Mouse (Mus musculus): ENCODE measurements around the gene Kcnip4.

Gene Kcnip4

DNA sequence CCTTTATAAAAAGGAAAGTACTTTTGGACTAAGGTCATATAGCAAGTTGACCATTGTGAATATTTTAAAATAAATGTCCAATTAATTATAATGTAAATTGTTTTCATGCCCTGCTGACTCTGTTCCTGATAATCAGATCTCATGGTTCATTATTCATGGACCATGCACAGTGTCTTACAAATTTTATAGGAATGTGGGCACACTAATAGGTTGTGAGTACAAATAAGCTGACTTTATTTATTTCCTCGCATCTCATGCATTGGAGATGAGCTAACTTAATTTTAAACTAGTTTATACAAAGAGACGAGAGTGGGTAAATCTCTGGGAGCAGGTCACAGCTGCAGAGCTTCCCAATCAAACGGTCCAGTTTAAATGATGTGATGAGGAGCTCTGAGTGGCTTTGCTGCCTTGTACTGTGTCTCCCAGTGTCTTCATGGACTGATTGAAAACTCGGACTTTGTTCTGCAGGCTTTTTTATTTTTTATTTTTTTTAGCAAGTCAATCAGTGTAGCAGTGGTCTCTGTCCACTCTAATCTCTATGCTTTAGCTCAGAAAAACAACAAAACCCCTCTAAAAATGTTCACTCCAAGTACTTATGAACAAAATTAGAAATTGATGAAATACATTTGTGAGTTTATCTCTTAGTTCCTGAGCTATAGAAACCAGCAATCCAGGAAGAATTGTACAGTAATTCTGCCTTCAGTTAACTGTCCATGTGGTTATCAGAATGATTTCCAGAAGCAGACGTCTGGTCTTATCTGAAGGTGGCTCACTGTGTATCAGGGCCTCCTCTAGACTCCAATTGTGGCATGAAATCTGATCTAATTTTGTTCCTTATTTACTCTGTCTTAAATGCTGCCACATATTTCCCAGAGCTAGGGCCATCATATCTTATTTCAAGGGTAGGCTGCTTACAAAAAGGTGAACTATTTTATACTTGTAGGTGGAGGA lies 979.6 kb downstream of the Kcnip4 start:
- no peak for DNase-seq

DNA sequence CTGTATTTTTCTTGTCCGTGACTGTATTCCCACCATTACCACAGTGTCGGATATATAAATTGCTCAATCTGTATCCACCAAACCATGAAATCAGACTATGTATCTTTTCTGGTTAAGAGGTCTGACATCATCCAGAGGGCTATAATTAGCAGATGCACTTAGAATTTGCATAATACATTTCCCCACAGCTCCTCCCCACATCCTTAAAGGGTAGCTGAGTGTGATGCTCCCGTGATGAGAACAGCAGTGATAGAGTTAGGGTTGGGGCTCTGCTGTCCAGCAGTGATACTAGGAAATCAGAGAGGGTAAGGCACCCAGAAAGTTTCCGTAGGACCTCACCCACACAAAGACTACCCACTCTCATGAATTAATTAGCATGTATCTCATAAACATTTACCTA lies 1006.7 kb downstream of the Kcnip4 start:
- DNase-seq = no peak

DNA sequence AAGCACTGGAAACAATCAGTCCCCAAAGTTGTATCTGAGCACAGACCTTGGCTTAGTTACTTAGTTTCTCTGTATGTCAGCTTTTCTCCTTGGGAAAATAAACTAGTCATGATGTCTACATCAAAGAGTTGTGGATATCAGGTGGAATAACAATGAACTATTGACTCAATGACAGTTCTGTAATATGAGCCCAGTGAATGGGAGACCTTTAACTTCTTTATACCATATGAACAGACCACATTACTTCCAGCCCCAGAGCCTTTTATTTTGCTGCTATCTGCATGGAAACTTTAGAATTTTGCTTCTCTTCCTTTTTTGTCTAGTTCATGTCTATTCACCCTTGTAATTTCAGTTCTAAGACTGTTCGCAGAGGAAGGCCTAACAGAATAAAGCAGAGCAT lies 1011.4 kb downstream of the Kcnip4 start:
- no peak for DNase-seq

GRCm38 (mm10) chr5:48511357-48511756 lies 1013.4 kb downstream of the Kcnip4 start:
- DNase-seq = no peak

DNA sequence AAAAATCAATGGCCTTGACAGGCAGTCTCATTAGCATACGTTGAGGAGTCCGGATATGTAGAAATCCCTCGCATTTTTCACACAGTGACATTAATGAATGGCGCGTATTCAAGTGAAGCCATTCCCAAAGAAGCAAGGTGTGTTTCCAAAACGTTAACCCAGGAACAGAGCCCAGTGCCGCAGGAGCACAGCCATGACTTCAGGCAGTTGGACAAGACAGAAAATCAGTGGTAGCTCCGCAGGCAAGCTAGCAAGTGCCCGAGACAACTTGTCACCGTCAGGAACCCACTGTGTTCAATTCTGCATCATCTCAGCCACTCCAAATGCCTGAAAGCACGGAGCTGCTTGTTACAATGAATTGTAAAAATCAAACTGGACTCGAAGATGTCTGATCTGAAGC lies 1014.5 kb downstream of the Kcnip4 start:
- no peak for DNase-seq

GRCm38 (mm10) chr5:48509194-48509930 lies 1015.3 kb downstream of the Kcnip4 start:
- DNase-seq = no peak

- DNase-seq = no peak
These were observed 1021.6 kb downstream of the Kcnip4 start for GRCm38 (mm10) chr5:48503094-48503493.

DNA sequence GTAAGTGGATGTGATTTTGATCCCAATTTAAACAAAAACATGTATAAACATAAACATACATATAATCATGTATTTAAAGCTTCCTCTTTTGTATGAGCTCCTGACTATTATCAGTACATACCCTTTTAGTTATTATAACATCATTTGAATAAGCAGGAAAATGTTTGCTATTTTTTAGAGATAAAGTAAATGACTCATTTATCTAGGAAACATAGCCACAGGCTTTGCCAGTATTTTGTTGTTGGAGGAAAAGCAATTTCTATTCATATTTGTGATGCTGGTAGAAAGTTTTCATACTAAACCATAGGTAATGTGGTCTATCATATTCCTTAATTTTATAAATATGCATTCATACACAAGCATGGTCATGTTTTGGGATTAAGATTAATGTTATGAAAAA lies 1022.3 kb downstream of the Kcnip4 start:
- DNase-seq = no peak

- no peak for DNase-seq
These were observed 1024.5 kb downstream of the Kcnip4 start for GRCm38 (mm10) chr5:48500204-48500603.

DNA sequence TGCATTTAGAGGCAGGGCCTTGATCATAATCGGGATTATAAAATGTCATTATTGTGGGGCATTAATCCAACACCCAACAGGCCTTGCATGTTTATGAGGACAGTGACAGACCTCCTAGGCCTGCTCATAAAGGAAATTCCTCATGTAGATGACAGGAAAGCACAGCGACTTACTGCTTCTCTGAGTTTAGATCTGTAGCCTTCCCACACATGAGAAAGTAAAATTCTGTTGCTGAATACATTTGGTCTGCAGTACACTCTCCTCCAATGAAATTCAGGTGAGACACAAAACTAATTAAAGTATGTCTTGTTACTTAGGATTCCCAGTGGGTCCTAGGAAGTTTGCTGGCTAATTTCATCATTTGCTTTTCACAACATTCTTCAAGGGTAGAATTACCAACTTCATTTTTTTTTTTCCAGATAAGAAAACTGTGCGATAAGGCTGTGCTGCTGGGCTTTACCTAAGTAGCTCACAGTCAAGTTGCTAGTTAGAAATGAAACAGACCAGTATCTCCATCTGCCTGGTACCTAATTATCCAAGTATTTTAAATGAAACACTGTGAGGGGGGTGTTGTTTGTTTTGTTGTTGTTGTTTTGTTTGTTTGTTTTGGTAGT lies 1033.7 kb downstream of the Kcnip4 start:
- no peak for DNase-seq

DNA sequence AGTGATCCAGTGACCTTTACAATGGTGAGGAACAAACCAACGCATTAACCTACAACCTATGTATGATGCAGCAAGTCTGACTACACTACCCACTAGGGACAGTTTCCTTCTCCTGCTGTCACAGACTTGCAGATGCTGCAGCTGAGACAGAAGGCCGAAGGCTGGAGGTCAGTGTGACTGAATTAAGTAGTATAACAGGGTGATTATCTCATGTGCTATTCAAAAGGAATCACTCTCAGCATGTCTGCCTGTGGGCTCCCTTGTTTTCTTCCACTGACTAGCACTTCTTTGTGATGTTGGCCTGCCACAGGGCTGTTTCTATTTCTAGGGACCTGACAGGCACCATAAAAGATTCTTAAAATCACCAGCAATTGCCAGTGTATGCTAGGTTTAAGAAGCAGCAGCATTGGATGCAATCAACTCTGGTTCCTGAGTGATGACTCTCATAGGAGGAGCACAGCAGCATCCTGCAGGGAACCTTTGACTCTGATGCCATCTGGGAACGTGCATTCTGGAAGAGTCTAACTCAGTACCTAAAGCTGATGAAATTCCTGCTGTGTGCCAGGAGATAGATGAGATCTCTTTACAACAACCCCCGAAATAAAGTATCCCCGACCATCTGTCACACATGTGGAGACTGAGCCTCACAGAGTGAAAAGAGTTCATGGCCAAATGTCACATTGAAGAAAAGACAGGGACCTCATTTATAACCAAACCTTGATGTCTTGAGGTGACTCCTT lies 1035.0 kb downstream of the Kcnip4 start:
- no peak for DNase-seq

- DNase-seq = no peak
These were observed 1041.6 kb downstream of the Kcnip4 start for GRCm38 (mm10) chr5:48483112-48483511.

- no peak for DNase-seq
These were observed 1064.5 kb downstream of the Kcnip4 start for GRCm38 (mm10) chr5:48460221-48460620.

DNA sequence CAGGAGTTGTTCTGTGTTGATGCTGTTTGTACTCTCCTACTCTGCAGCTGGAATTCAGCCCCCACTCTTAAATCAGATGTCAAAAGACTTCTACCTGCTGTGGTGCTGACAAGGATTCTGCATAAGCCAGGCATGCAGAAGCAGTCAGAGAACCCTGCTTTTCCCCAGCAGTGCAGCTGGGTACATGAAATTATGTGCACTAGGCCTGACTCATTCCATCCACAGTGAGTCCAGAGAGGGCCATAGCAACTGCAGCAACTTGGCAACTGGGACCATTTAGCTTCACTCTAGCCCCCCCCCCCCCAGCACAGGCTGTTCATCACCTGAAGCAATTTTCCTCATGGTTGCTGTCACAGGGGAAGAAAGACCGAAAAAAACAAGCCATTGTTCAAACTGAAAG lies 1075.8 kb downstream of the Kcnip4 start:
- DNase-seq = no peak

DNA sequence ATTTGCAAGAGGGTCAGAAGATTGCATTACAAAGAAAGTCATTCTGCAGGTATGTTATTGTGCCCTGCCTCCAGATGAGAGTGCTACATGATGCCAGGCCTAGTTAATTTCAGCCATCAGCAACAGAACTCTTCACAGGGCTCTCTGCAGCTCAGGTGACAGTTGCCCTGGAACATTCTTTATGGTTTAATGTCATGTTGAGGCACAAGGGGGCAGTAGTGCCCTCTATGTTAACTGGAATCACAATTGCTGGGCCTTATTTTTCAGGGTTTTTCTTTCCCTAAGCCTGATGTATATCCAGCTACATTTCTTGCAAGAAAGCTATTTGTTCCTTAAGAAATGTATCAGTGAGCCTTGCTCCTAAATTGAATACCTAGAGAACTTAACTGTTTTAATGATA lies 1094.2 kb downstream of the Kcnip4 start:
- DNase-seq = no peak

DNA sequence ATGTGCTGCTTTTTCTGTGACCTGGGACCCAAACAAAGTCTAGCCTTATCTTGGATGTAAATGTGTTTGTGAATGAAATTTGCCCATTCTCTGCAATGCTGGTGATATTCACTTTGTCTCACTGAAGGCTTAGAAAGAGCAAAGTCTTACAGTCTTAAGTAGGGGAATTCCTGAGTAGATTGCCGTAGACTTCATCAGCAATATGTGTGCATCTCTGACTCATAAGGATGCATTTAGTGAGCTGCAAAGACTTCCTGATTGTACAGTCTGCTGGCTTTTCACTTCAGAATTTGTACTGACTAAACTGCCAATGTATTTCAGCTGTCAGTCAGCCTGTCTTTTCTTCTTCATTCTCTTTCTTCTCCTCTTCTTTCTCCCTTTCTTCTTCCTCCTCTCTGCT lies 1102.8 kb downstream of the Kcnip4 start:
- DNase-seq = no peak

DNA sequence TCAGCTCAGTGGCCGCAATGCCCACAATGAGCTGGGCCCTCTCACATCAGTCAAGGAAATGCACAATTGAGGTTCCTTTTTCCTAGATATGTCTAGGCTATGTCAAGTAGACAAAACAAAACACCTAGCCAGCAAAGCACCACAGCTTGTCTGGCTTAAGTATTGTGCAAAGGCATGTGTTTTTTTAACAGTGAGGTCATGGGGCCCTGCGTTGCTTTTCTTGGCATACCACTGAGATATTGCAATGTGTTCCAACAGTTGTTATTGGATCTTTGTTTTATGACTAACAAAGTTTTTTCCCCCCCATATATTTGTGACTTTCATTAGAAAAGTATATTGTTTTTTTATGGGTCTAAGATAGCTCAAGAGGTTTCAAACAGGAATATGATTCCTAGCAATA lies 1105.0 kb downstream of the Kcnip4 start:
- no peak for DNase-seq

GRCm38 (mm10) chr5:48412261-48412660 lies 1112.4 kb downstream of the Kcnip4 start:
- no peak for DNase-seq

DNA sequence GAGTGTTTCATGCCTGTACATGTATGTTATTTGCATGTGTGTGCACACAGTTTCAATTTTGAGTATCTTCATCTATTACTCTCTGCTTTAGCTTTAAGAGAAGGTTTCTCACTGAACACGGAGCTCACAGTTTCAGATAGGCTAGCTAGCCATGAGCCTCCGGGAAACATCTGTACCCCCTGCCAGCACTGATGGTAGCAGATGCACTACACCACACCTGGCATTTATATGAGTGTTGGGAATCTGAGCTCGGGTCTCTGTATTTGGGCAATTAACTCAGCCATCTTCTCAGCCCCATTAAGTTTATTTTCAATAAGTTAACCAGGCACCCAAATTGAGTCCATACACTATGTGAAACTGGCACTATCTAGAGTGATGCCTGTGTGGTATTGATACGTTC lies 1113.2 kb downstream of the Kcnip4 start:
- DNase-seq = no peak

- DNase-seq = no peak
These were observed 1114.4 kb downstream of the Kcnip4 start for GRCm38 (mm10) chr5:48410348-48410747.

DNA sequence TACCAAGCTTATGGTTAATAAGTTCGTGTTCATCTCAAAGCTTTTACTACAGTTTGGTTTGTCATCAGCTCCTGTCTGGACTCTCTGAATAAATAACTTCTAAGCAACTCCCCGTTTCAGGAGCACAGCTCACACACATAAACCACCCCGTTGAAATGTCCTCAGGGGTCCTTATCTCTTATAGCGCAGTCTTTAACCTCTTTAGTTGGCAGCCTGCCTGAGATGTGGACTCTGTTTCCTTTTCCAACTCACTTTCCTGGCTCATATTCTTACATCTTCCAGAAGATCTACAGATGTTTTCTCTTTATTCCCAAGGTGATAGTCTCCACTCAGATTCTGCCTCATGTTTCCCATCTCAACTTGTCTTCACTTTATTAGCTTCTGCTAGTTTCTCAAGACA lies 1116.4 kb downstream of the Kcnip4 start:
- no peak for DNase-seq

DNA sequence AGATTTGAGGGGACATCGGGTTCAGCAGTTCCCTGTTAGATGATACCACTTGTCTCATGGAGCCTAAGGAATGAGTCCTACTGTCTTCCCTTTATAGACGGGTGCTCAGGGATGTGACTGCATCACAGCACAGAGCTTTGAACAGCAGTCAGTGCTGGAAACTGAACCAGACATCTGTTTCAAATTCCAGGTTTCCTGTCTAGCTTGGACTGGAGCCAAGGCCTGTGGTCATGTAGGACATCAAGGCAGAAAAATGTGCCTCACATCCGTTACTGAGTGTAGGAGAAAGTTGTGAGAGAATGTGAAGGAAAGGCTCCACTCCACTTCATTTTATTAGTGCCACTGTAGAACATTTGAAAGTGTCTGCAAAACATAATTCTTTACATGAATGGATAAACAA lies 1122.2 kb downstream of the Kcnip4 start:
- no peak for DNase-seq
